Mouse (Mus musculus): ENCODE measurements around the gene Shroom3. TPM values are rescaled to one million over a fixed set of nuclear protein-coding genes. Genes with fewer than 3 reads are reported as not detected.

Gene Shroom3
- polyA plus RNA-seq, 1 experiment from 2014 or later: 11.4 TPM

GRCm38 (mm10) chr5:92880393-92880792 is 197.2 kb downstream of the Shroom3 start:
- WGBS: 84% methylated on average over 2 of the region's 2 CpGs
- Histone ChIP-seq H3K4me1 (peaks cover 16% of the 10 kb centered on the region), H3K9me3 (no peaks in the 10 kb centered on the region), H3K4me3 (no peak overlapping the region), H3K27me3 (ENCODE audit: insufficient read depth, poor library complexity, severe bottlenecking) (no peaks in the 10 kb centered on the region), H3K36me3 (no peaks in the 10 kb centered on the region), H3K27ac (no peak overlapping the region)
- DNase-seq (ENCODE audit: low spot score): no peak

- DNase-seq (ENCODE audit: low spot score): no peak
- Histone ChIP-seq H3K4me3 (no peak overlapping the region), H3K9me3 (no peaks in the 10 kb centered on the region), H3K4me1 (peaks cover 19% of the 10 kb centered on the region), H3K27ac (no peak overlapping the region), H3K36me3 (no peaks in the 10 kb centered on the region), H3K27me3 (ENCODE audit: insufficient read depth, poor library complexity, severe bottlenecking) (no peaks in the 10 kb centered on the region)
- WGBS: 34% methylated on average over 4 of the region's 4 CpGs
Measured at GRCm38 (mm10) chr5:92880893-92881292, 197.7 kb downstream of the Shroom3 start.

GRCm38 (mm10) chr5:92886141-92886540 is 202.9 kb downstream of the Shroom3 start:
- H3K36me3 ChIP-seq: no peaks in the 10 kb centered on the region
- WGBS: 27% methylated on average over 4 of the region's 4 CpGs
- H3K4me3 ChIP-seq: no peak overlapping the region
- DNase-seq (ENCODE audit: low spot score): no peak
- H3K9me3 ChIP-seq: no peaks in the 10 kb centered on the region
- peak overlapping the region; percentile 67 for H3K27ac ChIP-seq
- H3K4me1 ChIP-seq: peaks cover 51% of the 10 kb centered on the region
- no peaks in the 10 kb centered on the region for H3K27me3 ChIP-seq (ENCODE audit: insufficient read depth, poor library complexity, severe bottlenecking)

- Histone ChIP-seq H3K4me1 (peaks cover 51% of the 10 kb centered on the region), H3K4me3 (no peak overlapping the region), H3K36me3 (no peaks in the 10 kb centered on the region), H3K27ac (peak overlapping the region; percentile 25; the same call in 1 of the 2 replicates), H3K9me3 (no peaks in the 10 kb centered on the region), H3K27me3 (ENCODE audit: insufficient read depth, poor library complexity, severe bottlenecking) (no peaks in the 10 kb centered on the region)
- 48% methylated on average over 3 of the region's 3 CpGs for WGBS
- no peak for DNase-seq (ENCODE audit: low spot score)
Measured at GRCm38 (mm10) chr5:92887501-92887900, 204.3 kb downstream of the Shroom3 start.

- Histone ChIP-seq H3K9me3 (no peaks in the 10 kb centered on the region), H3K27me3 (ENCODE audit: insufficient read depth, poor library complexity, severe bottlenecking) (no peaks in the 10 kb centered on the region), H3K36me3 (no peaks in the 10 kb centered on the region), H3K27ac (peak overlapping the region; percentile 52; the same call in 1 of the 2 replicates), H3K4me3 (no peak overlapping the region), H3K4me1 (peaks cover 63% of the 10 kb centered on the region)
- DNase-seq (ENCODE audit: low spot score): no peak
- WGBS: 20% methylated on average over 8 of the region's 8 CpGs
Measured at GRCm38 (mm10) chr5:92888628-92889241, 205.5 kb downstream of the Shroom3 start.

GRCm38 (mm10) chr5:92890902-92891301 is 207.7 kb downstream of the Shroom3 start:
- peaks cover 63% of the 10 kb centered on the region for H3K4me1 ChIP-seq
- peak; percentile 85 for DNase-seq (ENCODE audit: low spot score)
- H3K27ac ChIP-seq: peak overlapping the region; percentile 37; the same call in 1 of the 2 replicates
- 22% methylated on average over 5 of the region's 5 CpGs for WGBS
- H3K9me3 ChIP-seq: no peaks in the 10 kb centered on the region
- no peaks in the 10 kb centered on the region for H3K36me3 ChIP-seq
- H3K27me3 ChIP-seq (ENCODE audit: insufficient read depth, poor library complexity, severe bottlenecking): no peaks in the 10 kb centered on the region
- no peak overlapping the region for H3K4me3 ChIP-seq

- Histone ChIP-seq H3K9me3 (no peaks in the 10 kb centered on the region), H3K4me1 (peaks cover 64% of the 10 kb centered on the region), H3K27me3 (ENCODE audit: insufficient read depth, poor library complexity, severe bottlenecking) (no peaks in the 10 kb centered on the region), H3K27ac (peak overlapping the region; percentile 64; the same call in 1 of the 2 replicates), H3K36me3 (no peaks in the 10 kb centered on the region), H3K4me3 (no peak overlapping the region)
- DNase-seq (ENCODE audit: low spot score): no peak
- 39% methylated on average over 4 of the region's 4 CpGs for WGBS
Measured at GRCm38 (mm10) chr5:92893284-92893683, 210.0 kb downstream of the Shroom3 start.

- Histone ChIP-seq H3K27me3 (ENCODE audit: insufficient read depth, poor library complexity, severe bottlenecking) (no peaks in the 10 kb centered on the region), H3K4me1 (peaks cover 64% of the 10 kb centered on the region), H3K9me3 (no peaks in the 10 kb centered on the region), H3K27ac (peak overlapping the region; percentile 64), H3K36me3 (no peaks in the 10 kb centered on the region), H3K4me3 (no peak overlapping the region)
- WGBS: 25% methylated on average over 1 of the region's 1 CpGs
- DNase-seq (ENCODE audit: low spot score): no peak
Measured at GRCm38 (mm10) chr5:92893711-92894110, 210.5 kb downstream of the Shroom3 start.

- Histone ChIP-seq H3K27ac (no peak overlapping the region), H3K27me3 (ENCODE audit: insufficient read depth, poor library complexity, severe bottlenecking) (no peaks in the 10 kb centered on the region), H3K4me1 (peaks cover 60% of the 10 kb centered on the region), H3K36me3 (no peaks in the 10 kb centered on the region), H3K4me3 (no peak overlapping the region), H3K9me3 (no peaks in the 10 kb centered on the region)
- no peak for DNase-seq (ENCODE audit: low spot score)
- 82% methylated on average over 8 of the region's 8 CpGs for WGBS
Measured at GRCm38 (mm10) chr5:92895877-92896276, 212.6 kb downstream of the Shroom3 start.

- H3K9me3 ChIP-seq: no peaks in the 10 kb centered on the region
- H3K36me3 ChIP-seq: 0 out of 2 replicates have a peak, but pooled peaks cover 2% of the 10 kb centered on the region
- H3K4me1 ChIP-seq: peaks cover 62% of the 10 kb centered on the region
- no peak for DNase-seq (ENCODE audit: low spot score)
- H3K4me3 ChIP-seq: no peak overlapping the region
- peak overlapping the region; percentile 8; the same call in 1 of the 2 replicates for H3K27ac ChIP-seq
- 87% methylated on average over 1 of the region's 1 CpGs for WGBS
- H3K27me3 ChIP-seq (ENCODE audit: insufficient read depth, poor library complexity, severe bottlenecking): no peaks in the 10 kb centered on the region
Measured at GRCm38 (mm10) chr5:92896725-92897280, 213.6 kb downstream of the Shroom3 start.

GRCm38 (mm10) chr5:92897766-92898745 is 214.8 kb downstream of the Shroom3 start:
- H3K36me3 ChIP-seq: 0 out of 2 replicates have a peak, but pooled peaks cover 2% of the 10 kb centered on the region
- peaks cover 62% of the 10 kb centered on the region for H3K4me1 ChIP-seq
- H3K27ac ChIP-seq: peak overlapping the region; percentile 96
- no peaks in the 10 kb centered on the region for H3K27me3 ChIP-seq (ENCODE audit: insufficient read depth, poor library complexity, severe bottlenecking)
- no peaks in the 10 kb centered on the region for H3K9me3 ChIP-seq
- 3% methylated on average over 96 of the region's 96 CpGs for WGBS
- peak overlapping the region; percentile 81 for H3K4me3 ChIP-seq
- DNase-seq (ENCODE audit: low spot score): peak; percentile 94

GRCm38 (mm10) chr5:92900470-92900869 is 217.2 kb downstream of the Shroom3 start:
- H3K27ac ChIP-seq: peak overlapping the region; percentile 96
- peak overlapping the region; percentile 81 for H3K4me3 ChIP-seq
- WGBS: 48% methylated on average over 5 of the region's 5 CpGs
- no peak for DNase-seq (ENCODE audit: low spot score)
- peaks cover 77% of the 10 kb centered on the region for H3K4me1 ChIP-seq
- H3K9me3 ChIP-seq: no peaks in the 10 kb centered on the region
- peaks cover 9% of the 10 kb centered on the region for H3K36me3 ChIP-seq
- H3K27me3 ChIP-seq (ENCODE audit: insufficient read depth, poor library complexity, severe bottlenecking): no peaks in the 10 kb centered on the region
